Mouse (Mus musculus): ENCODE data around the gene Mybl2. TPM values are rescaled to one million over a fixed set of nuclear protein-coding genes. Genes with fewer than 3 reads are reported as not detected.

Gene Mybl2
- polyA plus RNA-seq, 1 experiment: 5.6 TPM

- Histone ChIP-seq H3K4me3 (no peak overlapping the region), H3K27me3 (ENCODE audit: control insufficient read depth, insufficient read depth, insufficient read length) (peaks cover 7% of the 10 kb centered on the region), H3K79me2 (ENCODE audit: control insufficient read depth, insufficient read depth) (no peaks in the 10 kb centered on the region), H3ac (ENCODE audit: control insufficient read depth, insufficient read length) (no peak overlapping the region), H3K36me3 (ENCODE audit: control insufficient read depth, insufficient read depth) (no peaks in the 10 kb centered on the region), H3K4me2 (ENCODE audit: low read depth) (no peak overlapping the region)
- TF ChIP-seq REST (IDR thresholded peaks at IDR 0.05; ENCODE audit: insufficient read depth, insufficient read length) (no peak), POLR2AphosphoS2 (IDR thresholded peaks at IDR 0.05; ENCODE audit: insufficient read length, low read depth) (no peak), MAX (IDR thresholded peaks at IDR 0.05; ENCODE audit: low read depth) (no peak), MYOG (IDR thresholded peaks at IDR 0.05; ENCODE audit: control insufficient read depth in 1 of 3, insufficient read depth in 1 of 3, insufficient read length in 2 of 3, low read depth in 2 of 3) (no peak), CEBPB (IDR thresholded peaks at IDR 0.05; ENCODE audit: insufficient read depth, poor library complexity, severe bottlenecking) (no peak), SRF (IDR thresholded peaks at IDR 0.05; ENCODE audit: control insufficient read depth, insufficient read length, low read depth) (no peak), E2F4 (IDR thresholded peaks at IDR 0.05; ENCODE audit: insufficient read depth) (no peak), MYOD1 (IDR thresholded peaks at IDR 0.05; ENCODE audit: control insufficient read depth in 1 of 3, insufficient read length in 2 of 3, low read depth in 2 of 3) (no peak), POLR2A (IDR thresholded peaks at IDR 0.05; ENCODE audit: insufficient read length, low read depth) (no peak), USF1 (IDR thresholded peaks at IDR 0.05; ENCODE audit: low read depth) (no peak), TCF3 (IDR thresholded peaks at IDR 0.05; ENCODE audit: insufficient read length, low read depth) (no peak), TCF12 (IDR thresholded peaks at IDR 0.05; ENCODE audit: insufficient read depth, poor library complexity, severe bottlenecking) (no peak)
Measured at GRCm38 (mm10) chr2:163095784-163096183, 41.3 kb downstream of the Mybl2 start.

- H3K79me2 ChIP-seq (ENCODE audit: control insufficient read depth, insufficient read depth): no peaks in the 10 kb centered on the region
- TF ChIP-seq SRF (IDR thresholded peaks at IDR 0.05; ENCODE audit: control insufficient read depth, insufficient read length, low read depth): no peak
- peak in 1 of 3 experiments; percentile 16 for TF ChIP-seq MYOD1 (IDR thresholded peaks at IDR 0.05; ENCODE audit: control insufficient read depth in 1 of 3, insufficient read length in 2 of 3, low read depth in 2 of 3)
- no peak for TF ChIP-seq E2F4 (IDR thresholded peaks at IDR 0.05; ENCODE audit: insufficient read depth)
- peak in 1 of 3 experiments; percentile 7 for TF ChIP-seq MYOG (IDR thresholded peaks at IDR 0.05; ENCODE audit: control insufficient read depth in 1 of 3, insufficient read depth in 1 of 3, insufficient read length in 2 of 3, low read depth in 2 of 3)
- TF ChIP-seq TCF12 (IDR thresholded peaks at IDR 0.05; ENCODE audit: insufficient read depth, poor library complexity, severe bottlenecking): no peak
- TF ChIP-seq REST (IDR thresholded peaks at IDR 0.05; ENCODE audit: insufficient read depth, insufficient read length): no peak
- no peak for TF ChIP-seq POLR2A (IDR thresholded peaks at IDR 0.05; ENCODE audit: insufficient read length, low read depth)
- no peak for TF ChIP-seq POLR2AphosphoS2 (IDR thresholded peaks at IDR 0.05; ENCODE audit: insufficient read length, low read depth)
- no peak for TF ChIP-seq CEBPB (IDR thresholded peaks at IDR 0.05; ENCODE audit: insufficient read depth, poor library complexity, severe bottlenecking)
- TF ChIP-seq TCF3 (IDR thresholded peaks at IDR 0.05; ENCODE audit: insufficient read length, low read depth): no peak
- no peak for TF ChIP-seq USF1 (IDR thresholded peaks at IDR 0.05; ENCODE audit: low read depth)
- TF ChIP-seq MAX (IDR thresholded peaks at IDR 0.05; ENCODE audit: low read depth): no peak
- no peak overlapping the region for H3ac ChIP-seq (ENCODE audit: control insufficient read depth, insufficient read length)
- peaks cover 7% of the 10 kb centered on the region for H3K27me3 ChIP-seq (ENCODE audit: control insufficient read depth, insufficient read depth, insufficient read length)
- no peaks in the 10 kb centered on the region for H3K36me3 ChIP-seq (ENCODE audit: control insufficient read depth, insufficient read depth)
- no peak overlapping the region for H3K4me2 ChIP-seq (ENCODE audit: low read depth)
- H3K4me3 ChIP-seq: no peak overlapping the region
Measured at GRCm38 (mm10) chr2:163099919-163100318, 45.4 kb downstream of the Mybl2 start.

GRCm38 (mm10) chr2:163100551-163100950, 46.1 kb downstream of the Mybl2 start:
- no peak overlapping the region for H3K4me3 ChIP-seq
- H3K27me3 ChIP-seq (ENCODE audit: control insufficient read depth, insufficient read depth, insufficient read length): peaks cover 7% of the 10 kb centered on the region
- no peaks in the 10 kb centered on the region for H3K79me2 ChIP-seq (ENCODE audit: control insufficient read depth, insufficient read depth)
- H3K36me3 ChIP-seq (ENCODE audit: control insufficient read depth, insufficient read depth): no peaks in the 10 kb centered on the region
- no peak overlapping the region for H3K4me2 ChIP-seq (ENCODE audit: low read depth)
- H3ac ChIP-seq (ENCODE audit: control insufficient read depth, insufficient read length): no peak overlapping the region
- TF ChIP-seq MAX (IDR thresholded peaks at IDR 0.05; ENCODE audit: low read depth): no peak
- no peak for TF ChIP-seq TCF3 (IDR thresholded peaks at IDR 0.05; ENCODE audit: insufficient read length, low read depth)
- no peak for TF ChIP-seq MYOG (IDR thresholded peaks at IDR 0.05; ENCODE audit: control insufficient read depth in 1 of 3, insufficient read depth in 1 of 3, insufficient read length in 2 of 3, low read depth in 2 of 3)
- TF ChIP-seq TCF12 (IDR thresholded peaks at IDR 0.05; ENCODE audit: insufficient read depth, poor library complexity, severe bottlenecking): no peak

GRCm38 (mm10) chr2:163101646-163102203, 47.2 kb downstream of the Mybl2 start:
- Histone ChIP-seq H3K4me3 (no peak overlapping the region), H3ac (ENCODE audit: control insufficient read depth, insufficient read length) (no peak overlapping the region), H3K4me2 (ENCODE audit: low read depth) (peak overlapping the region; percentile 8), H3K79me2 (ENCODE audit: control insufficient read depth, insufficient read depth) (no peaks in the 10 kb centered on the region), H3K36me3 (ENCODE audit: control insufficient read depth, insufficient read depth) (no peaks in the 10 kb centered on the region), H3K27me3 (ENCODE audit: control insufficient read depth, insufficient read depth, insufficient read length) (peaks cover 7% of the 10 kb centered on the region)
- no peak for TF ChIP-seq POLR2AphosphoS2 (IDR thresholded peaks at IDR 0.05; ENCODE audit: insufficient read length, low read depth)
- TF ChIP-seq REST (IDR thresholded peaks at IDR 0.05; ENCODE audit: insufficient read depth, insufficient read length): no peak
- TF ChIP-seq MYOD1 (IDR thresholded peaks at IDR 0.05; ENCODE audit: control insufficient read depth in 1 of 3, insufficient read length in 2 of 3, low read depth in 2 of 3): no peak
- TF ChIP-seq MAX (IDR thresholded peaks at IDR 0.05; ENCODE audit: low read depth): no peak

- Histone ChIP-seq H3K27me3 (ENCODE audit: control insufficient read depth, insufficient read depth, insufficient read length) (peaks cover 7% of the 10 kb centered on the region), H3K4me2 (ENCODE audit: low read depth) (peak overlapping the region; percentile 8), H3K36me3 (ENCODE audit: control insufficient read depth, insufficient read depth) (no peaks in the 10 kb centered on the region), H3ac (ENCODE audit: control insufficient read depth, insufficient read length) (no peak overlapping the region), H3K79me2 (ENCODE audit: control insufficient read depth, insufficient read depth) (no peaks in the 10 kb centered on the region), H3K4me3 (no peak overlapping the region)
- no peak for TF ChIP-seq POLR2AphosphoS2 (IDR thresholded peaks at IDR 0.05; ENCODE audit: insufficient read length, low read depth)
- no peak for TF ChIP-seq MYOD1 (IDR thresholded peaks at IDR 0.05; ENCODE audit: control insufficient read depth in 1 of 3, insufficient read length in 2 of 3, low read depth in 2 of 3)
Measured at GRCm38 (mm10) chr2:163102216-163102615, 47.7 kb downstream of the Mybl2 start.

All from myocyte (in vitro differentiated cells).